In genomic region chr5:112640651-112641050, GRCm38 (mm10) we compare ENCODE assay signal across 9 mouse cellular contexts.
DNase-seq lines count a peak whose midpoint lies in the region; ATAC-seq lines count a peak whose summit lies in the region.
"Had no signal": no experiment of that assay in that cellular context is flagged by ENCODE, and none has a peak within 500 bp of the region (broad histone marks: within the 10 kb centered on the region; RNA-seq: fewer than 3 reads in every experiment).

No protein-coding gene starts in this region.

- no peak overlapping the region for H3K9ac ChIP-seq in intestine, embryonic 16.5 days (ENCODE audit: low read depth, low read length)
- H3K9ac ChIP-seq in neural tube, embryonic 15.5 days (replicated peaks): no peak overlapping the region

- DNase-seq in kidney, postnatal 10 days: peak; percentile 21
- no peak for DNase-seq in kidney, adult 8-10 months
- no peak for DNase-seq in adrenal gland, adult 2 months
- no peak for DNase-seq in gastrocnemius, postnatal 10 days
- DNase-seq: gastrocnemius, adult 2 months had no signal

- 0 out of 2 replicates have a peak, but pooled peaks cover 4% of the 10 kb centered on the region for H3K9me3 ChIP-seq in intestine, embryonic 16.5 days (ENCODE audit: control insufficient read depth, low read length)
- H3K9me3 ChIP-seq in neural tube, embryonic 15.5 days (replicated peaks): no peaks in the 10 kb centered on the region

- 0 out of 2 replicates have a peak overlapping the region, but pooled peaks have one; percentile 16 for H3K4me2 ChIP-seq in intestine, embryonic 16.5 days (ENCODE audit: low read depth, low read length)
- H3K4me2 ChIP-seq in neural tube, embryonic 15.5 days: peak overlapping the region; percentile 6; the same call in 1 of the 2 replicates

- H3K4me3 ChIP-seq in intestine, embryonic 16.5 days (ENCODE audit: low read length): no peak overlapping the region
- no peak overlapping the region for H3K4me3 ChIP-seq in neural tube, embryonic 15.5 days (replicated peaks)
- H3K4me3 ChIP-seq: gastrocnemius, adult 2 months had no signal

- H3K27me3 ChIP-seq in intestine, embryonic 16.5 days (replicated peaks; ENCODE audit: control insufficient read depth, insufficient read depth, low read length): no peaks in the 10 kb centered on the region
- no peaks in the 10 kb centered on the region; the same call in 1 of the 2 replicates for H3K27me3 ChIP-seq in neural tube, embryonic 15.5 days (replicated peaks)

- WGBS in intestine, embryonic 16.5 days: 22% methylated on average over 13 of the region's 13 CpGs
- 16% methylated on average over 13 of the region's 13 CpGs for WGBS in neural tube, embryonic 15.5 days

- H3K4me1 ChIP-seq in intestine, embryonic 16.5 days (ENCODE audit: control insufficient read depth, insufficient read depth, low read length): 0 out of 2 replicates have a peak, but pooled peaks cover 3% of the 10 kb centered on the region
- H3K4me1 ChIP-seq in neural tube, embryonic 15.5 days: peaks cover 24% of the 10 kb centered on the region

- H3K36me3 ChIP-seq in intestine, embryonic 16.5 days (ENCODE audit: control insufficient read depth, insufficient read depth, low read length): no peaks in the 10 kb centered on the region
- H3K36me3 ChIP-seq in neural tube, embryonic 15.5 days: no peaks in the 10 kb centered on the region

- ATAC-seq in common myeloid progenitor, adult 5-6 weeks (replicated peaks; ENCODE audit: low read depth, poor library complexity, severe bottlenecking): peak; percentile 45
- peak; percentile 55; the same call in 1 of the 2 replicates for ATAC-seq in intestine, embryonic 16.5 days
- no peak for ATAC-seq in neural tube, embryonic 15.5 days (ENCODE audit: low FRiP score)
- ATAC-seq in cerebellum, adult (ENCODE audit: insufficient number of reproducible peaks, low FRiP score, low TSS enrichment): no peak

- H3K27ac ChIP-seq in intestine, embryonic 16.5 days (ENCODE audit: low read length): no peak overlapping the region
- no peak overlapping the region for H3K27ac ChIP-seq in neural tube, embryonic 15.5 days (replicated peaks)
- H3K27ac ChIP-seq: gastrocnemius, adult 2 months had no signal

Comparison
In these comparisons a context has a peak if more than half of its experiments do, and no peak if none do; other contexts are left out.
1. ATAC-seq: peak in common myeloid progenitor, adult 5-6 weeks (single experiment) and intestine, embryonic 16.5 days (single experiment); none in neural tube, embryonic 15.5 days (single experiment) and cerebellum, adult (single experiment).